Mouse (Mus musculus): ENCODE results near the gene Ak4. TPM values are rescaled to one million over a fixed set of nuclear protein-coding genes. Genes with fewer than 3 reads are reported as not detected.

Gene Ak4
- total RNA-seq, 1 experiment from 2014 or later, result 0.12 TPM

DNA sequence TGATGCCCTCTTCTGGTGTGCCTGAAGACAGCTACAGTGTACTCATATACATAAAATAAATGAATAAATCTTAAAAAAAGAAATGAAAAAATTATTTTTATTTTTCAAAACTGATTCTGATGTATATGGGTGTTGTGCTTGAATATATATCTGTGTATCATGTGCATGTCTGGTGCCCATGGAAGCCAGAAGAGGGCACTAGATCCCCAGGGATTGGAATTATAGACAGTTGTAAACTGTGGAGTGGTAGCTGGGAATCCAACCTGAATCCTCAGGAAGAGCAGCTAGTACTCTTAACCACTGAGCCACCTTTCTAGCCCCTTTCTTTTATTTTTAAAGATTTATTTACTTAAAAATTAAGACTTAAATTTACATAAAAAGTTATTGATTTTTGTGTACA is 87.3 kb downstream of the Ak4 start:
- no peak for ATAC-seq (ENCODE audit: extremely low read depth, insufficient number of reproducible peaks, low FRiP score, poor library complexity, severe bottlenecking)

DNA sequence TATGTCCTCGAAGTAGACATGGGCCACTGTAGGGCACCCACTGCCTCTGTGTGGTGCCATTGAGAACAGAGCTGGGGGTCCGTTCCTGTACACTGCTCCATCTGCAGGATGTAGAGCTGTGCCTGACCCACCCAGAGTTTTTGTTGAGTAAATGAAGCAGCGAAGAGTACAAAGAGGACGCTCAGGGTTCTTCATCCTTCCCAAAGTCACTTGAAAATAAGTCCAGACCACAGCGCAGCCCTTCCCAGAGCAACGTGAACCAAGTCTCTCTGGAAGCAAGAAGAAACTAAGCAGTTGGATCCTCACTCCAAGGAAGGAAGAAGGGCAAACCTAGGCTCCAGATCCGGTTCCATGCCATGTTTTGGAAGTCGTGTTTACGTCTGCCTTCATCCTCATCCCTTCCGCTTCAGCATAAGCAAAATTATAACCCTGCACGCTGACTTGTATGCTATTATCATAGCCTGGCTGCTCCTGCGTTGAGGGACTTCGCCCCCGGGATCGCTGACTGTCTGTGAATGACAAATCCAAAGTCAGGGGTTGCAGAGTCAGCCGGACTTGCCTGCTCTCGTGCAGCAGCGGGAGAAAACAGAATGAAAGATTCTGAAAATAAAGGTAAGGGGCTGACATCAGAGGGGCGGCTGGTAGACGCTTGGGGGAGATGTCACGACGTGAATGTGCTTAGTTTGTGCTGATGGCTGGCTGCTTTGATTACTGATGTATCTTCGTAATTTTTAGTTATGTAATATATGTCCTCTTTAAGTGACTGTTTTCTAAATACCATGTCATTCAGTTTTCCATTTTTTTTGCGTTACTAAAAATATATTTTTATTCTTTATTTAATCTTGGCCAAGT is 88.7 kb downstream of the Ak4 start:
- ATAC-seq (ENCODE audit: extremely low read depth, insufficient number of reproducible peaks, low FRiP score, poor library complexity, severe bottlenecking), result no peak

DNA sequence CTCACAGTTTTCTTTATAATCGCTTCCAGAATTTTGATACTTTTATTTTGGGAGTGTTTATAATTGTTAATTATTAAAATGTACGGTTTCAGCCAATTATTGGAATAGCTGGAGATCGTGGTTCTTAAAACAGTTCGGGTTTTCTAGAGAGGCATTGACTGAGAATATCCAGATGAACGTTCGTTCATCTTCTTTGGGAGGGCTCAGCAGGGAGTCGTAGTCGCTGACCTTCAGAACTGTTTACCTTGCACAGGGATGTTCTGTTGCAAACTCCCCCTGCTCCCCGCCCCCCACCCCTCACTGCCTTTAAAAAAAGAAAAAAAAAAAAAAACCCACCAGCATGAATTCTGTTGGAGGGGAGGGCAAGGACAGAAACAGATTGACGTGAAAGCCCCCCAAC is 89.4 kb downstream of the Ak4 start:
- no peak for ATAC-seq (ENCODE audit: extremely low read depth, insufficient number of reproducible peaks, low FRiP score, poor library complexity, severe bottlenecking)

DNA sequence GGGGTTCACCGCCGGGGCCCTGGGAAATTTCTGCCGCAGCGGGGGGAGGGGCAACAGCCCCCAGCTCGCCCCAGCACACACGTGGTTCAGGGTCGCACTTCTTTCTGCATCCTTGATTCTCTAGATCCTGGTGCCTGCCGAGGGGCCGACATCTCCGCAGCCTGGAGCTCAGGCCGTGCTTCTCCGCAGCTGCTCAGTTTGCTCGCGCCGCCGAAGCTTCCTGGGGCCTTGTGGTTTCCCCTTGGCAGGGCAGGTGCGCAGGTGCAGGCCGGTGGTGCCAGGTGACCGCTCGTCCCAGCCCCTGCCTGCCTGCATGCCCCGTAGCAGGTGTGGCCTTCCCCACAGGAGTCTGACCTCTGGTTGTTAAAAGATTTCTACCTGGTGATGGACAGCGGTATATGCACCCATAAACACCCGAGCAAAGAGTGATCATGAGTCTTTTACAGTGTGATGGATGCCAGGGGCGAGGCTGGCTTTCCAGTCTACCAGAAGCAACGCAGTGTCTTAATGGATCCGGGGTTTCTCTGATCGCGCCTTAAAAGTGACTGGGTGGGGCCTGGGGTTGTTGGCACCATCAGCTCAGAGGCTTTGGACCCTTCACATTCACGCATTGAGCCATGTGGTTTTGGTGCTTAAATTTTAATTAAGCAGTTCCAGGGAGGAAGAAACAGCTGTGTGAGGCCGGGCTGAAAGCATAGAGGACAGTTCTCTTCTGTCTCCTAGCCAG is 89.9 kb downstream of the Ak4 start:
- peak; percentile 17; the same call in 1 of the 2 replicates for ATAC-seq (ENCODE audit: extremely low read depth, insufficient number of reproducible peaks, low FRiP score, poor library complexity, severe bottlenecking)

DNA sequence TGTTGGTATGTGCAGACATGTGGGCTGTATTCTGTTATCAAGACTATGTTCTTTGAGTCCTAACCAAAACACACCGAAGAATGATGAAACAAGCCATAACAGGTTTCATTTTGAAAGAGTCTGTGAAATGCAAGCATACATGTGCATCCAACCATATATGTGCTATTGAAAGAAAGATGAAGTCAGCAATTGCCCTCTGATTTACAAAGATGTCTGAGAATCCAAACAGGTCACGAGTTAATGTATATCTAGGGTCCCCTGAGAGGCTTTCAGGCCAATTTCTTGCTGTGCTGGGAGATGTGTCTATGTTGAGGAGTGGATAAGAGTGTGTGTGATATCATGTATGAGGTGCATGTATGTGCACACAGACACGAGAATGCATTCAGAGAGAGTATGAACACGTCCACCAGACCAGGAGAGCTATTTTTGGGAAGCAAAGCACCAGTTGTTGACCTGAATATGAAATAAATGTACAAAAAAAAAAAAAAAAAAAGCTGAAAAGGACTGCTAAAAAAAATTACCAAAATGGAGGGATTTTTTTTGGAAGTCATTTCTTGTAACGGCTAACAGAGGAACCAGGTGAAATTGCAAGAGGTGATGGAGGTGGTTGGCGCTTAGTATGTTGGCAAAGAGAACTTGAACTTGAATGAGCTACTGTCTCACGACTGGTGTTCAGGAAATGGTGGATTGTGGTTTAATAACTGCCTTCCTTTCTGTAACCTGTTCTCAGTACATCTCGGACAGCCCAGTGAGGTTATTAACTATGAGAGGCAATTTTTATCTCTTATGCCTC is 91.2 kb downstream of the Ak4 start:
- no peak for ATAC-seq (ENCODE audit: extremely low read depth, insufficient number of reproducible peaks, low FRiP score, poor library complexity, severe bottlenecking)

DNA sequence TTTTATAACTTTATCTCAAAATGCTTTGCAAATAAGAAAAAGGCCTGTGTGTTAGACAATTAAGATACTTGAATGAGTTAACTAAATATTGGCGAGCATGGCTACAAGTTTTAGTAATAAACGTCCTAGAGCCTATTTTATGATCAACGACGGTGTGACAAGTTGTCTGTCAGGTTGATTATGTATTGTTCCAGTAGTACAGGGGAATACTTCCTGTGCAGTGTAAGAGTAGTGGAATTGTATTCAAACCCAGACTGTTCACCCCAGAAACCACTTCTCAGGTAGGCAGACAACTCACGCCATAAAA is 91.8 kb downstream of the Ak4 start:
- ATAC-seq (ENCODE audit: extremely low read depth, insufficient number of reproducible peaks, low FRiP score, poor library complexity, severe bottlenecking), result no peak

DNA sequence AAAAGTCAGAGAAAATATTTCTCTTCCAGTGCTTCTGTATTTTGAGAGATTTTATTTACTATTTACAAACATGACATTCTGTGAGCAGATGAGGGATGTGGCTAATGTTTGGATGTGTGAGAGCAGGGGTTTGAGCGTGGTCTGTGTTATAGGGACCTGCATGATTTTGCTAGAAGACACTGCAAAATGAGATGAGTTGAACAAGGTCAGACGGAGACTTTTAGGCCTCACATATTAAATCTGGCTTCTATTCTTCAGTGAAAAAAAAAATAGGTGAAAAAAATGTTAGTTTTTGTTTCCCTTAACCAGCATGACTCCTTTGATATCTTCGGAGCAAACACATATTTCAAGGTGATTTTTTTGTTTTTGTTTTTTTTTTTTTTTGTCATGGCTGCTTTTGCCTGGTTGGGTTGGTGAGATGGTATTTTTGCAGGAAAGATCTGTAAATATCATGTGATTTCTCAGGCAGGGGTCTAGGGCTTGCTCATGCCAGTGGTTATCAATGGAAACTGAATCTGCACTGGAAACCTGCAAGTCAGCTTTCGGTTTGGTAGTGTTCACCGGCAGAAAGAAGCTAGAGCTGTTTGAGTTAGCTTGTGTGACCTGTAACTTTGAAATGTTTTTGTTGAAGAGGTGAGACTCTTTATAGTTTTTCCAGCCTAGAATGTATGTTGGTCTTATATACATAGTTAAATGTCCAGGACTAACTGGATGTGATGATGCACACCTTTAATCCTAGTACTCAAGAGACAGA is 92.9 kb downstream of the Ak4 start:
- ATAC-seq (ENCODE audit: extremely low read depth, insufficient number of reproducible peaks, low FRiP score, poor library complexity, severe bottlenecking), result no peak

DNA sequence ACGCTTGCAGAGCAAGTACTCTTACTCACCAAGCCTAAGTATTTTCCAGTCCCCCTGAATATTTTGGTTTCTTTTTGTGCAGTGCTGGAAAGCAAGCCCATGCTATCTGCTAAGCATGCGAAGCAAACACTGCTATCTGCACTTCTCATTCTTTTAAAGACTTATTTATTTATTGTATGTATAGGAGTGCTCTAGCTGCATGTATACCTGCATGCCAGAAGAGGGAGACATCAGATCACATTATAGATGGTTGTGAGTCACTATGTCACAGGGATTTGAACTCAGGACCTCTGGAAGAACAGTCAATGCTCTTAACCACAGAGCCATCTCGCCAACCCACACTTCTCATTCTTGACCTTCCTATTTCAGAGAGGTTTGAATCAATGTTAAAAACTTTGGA is 94.2 kb downstream of the Ak4 start:
- no peak for ATAC-seq (ENCODE audit: extremely low read depth, insufficient number of reproducible peaks, low FRiP score, poor library complexity, severe bottlenecking)

DNA sequence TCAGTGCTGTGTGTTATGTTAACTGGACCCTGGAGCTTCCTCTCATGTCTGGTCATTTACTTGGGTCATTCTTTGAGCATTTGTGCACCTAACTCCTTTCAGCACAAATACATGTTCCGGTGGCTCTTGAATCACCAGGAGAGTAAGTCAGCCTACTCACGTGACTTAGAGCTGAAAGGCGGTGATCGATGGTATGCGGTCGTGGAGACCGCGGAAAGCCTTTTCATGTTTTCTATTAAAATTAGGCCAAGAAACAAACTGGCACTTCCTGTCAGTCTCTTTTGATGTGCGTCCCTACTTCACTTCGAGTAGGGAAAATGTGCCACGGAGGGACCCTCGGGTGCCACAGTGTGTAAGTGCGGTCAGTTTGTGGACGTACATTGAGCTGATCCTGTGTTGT is 96.8 kb downstream of the Ak4 start:
- no peak for ATAC-seq (ENCODE audit: extremely low read depth, insufficient number of reproducible peaks, low FRiP score, poor library complexity, severe bottlenecking)

Other genes starting within 250 kb of the Ak4 start
- gene Jak1, start 154.0 kb upstream of the Ak4 start, total RNA-seq (2017), result 310 and 328 TPM in 2 replicates
- not detected in 2 replicates for gene Dnajc6, start 77.4 kb downstream of the Ak4 start, total RNA-seq (2017)
- gene Leprot, start 228.4 kb downstream of the Ak4 start, total RNA-seq (2017), result 39.5 and 43.5 TPM in 2 replicates

All from neutrophil, adult 5-6 weeks (primary cell).